25 mouse cellular contexts compared by ENCODE assay signal in genomic region chr3:29421634-29422033, GRCm38 (mm10).
DNase-seq lines count a peak whose midpoint lies in the region; ATAC-seq and TF ChIP-seq lines count a peak whose summit lies in the region.
"Had no signal": no experiment of that assay in that cellular context is flagged by ENCODE, and none has a peak within 500 bp of the region (broad histone marks: within the 10 kb centered on the region; RNA-seq: fewer than 3 reads in every experiment).

No protein-coding gene starts in this region.

- no peaks in the 10 kb centered on the region for H3K4me1 ChIP-seq in forebrain, embryonic 14.5 days (ENCODE audit: control insufficient read depth, insufficient read depth, low read length)
- H3K4me1 ChIP-seq in forebrain, embryonic 11.5 days (replicated peaks; ENCODE audit: control insufficient read depth, insufficient read depth, low read length), result no peaks in the 10 kb centered on the region
- H3K4me1 ChIP-seq in forebrain, postnatal 0 days (ENCODE audit: insufficient read depth), result no peaks in the 10 kb centered on the region
- no peaks in the 10 kb centered on the region for H3K4me1 ChIP-seq in forebrain, embryonic 12.5 days
- H3K4me1 ChIP-seq: embryonic facial prominence, embryonic 13.5 days; embryonic facial prominence, embryonic 15.5 days; forebrain, embryonic 13.5 days had no signal

- H3K27ac ChIP-seq in forebrain, embryonic 14.5 days (ENCODE audit: low read depth, low read length), result no peak overlapping the region
- no peak overlapping the region for H3K27ac ChIP-seq in forebrain, embryonic 11.5 days (ENCODE audit: low read depth, low read length)
- no peak overlapping the region for H3K27ac ChIP-seq in forebrain, postnatal 0 days (ENCODE audit: low read depth, low read length)
- no peak overlapping the region for H3K27ac ChIP-seq in forebrain, embryonic 12.5 days
- H3K27ac ChIP-seq: embryonic facial prominence, embryonic 13.5 days; embryonic facial prominence, embryonic 15.5 days; forebrain, embryonic 13.5 days had no signal

- H3K36me3 ChIP-seq in forebrain, embryonic 14.5 days (ENCODE audit: control insufficient read depth, insufficient read depth, low read length), result no peaks in the 10 kb centered on the region
- H3K36me3 ChIP-seq in forebrain, embryonic 11.5 days (ENCODE audit: control insufficient read depth, insufficient read depth, low read length), result no peaks in the 10 kb centered on the region
- no peaks in the 10 kb centered on the region for H3K36me3 ChIP-seq in forebrain, postnatal 0 days (ENCODE audit: insufficient read depth)
- no peaks in the 10 kb centered on the region for H3K36me3 ChIP-seq in forebrain, embryonic 12.5 days (replicated peaks)
- H3K36me3 ChIP-seq: embryonic facial prominence, embryonic 13.5 days; embryonic facial prominence, embryonic 15.5 days; G1E had no signal

- no peak overlapping the region for H3K4me2 ChIP-seq in forebrain, embryonic 14.5 days (ENCODE audit: low read length)
- H3K4me2 ChIP-seq in forebrain, embryonic 11.5 days (ENCODE audit: low read depth, low read length, severe bottlenecking), result no peak overlapping the region
- no peak overlapping the region for H3K4me2 ChIP-seq in forebrain, postnatal 0 days (ENCODE audit: low read depth)
- H3K4me2 ChIP-seq in forebrain, embryonic 12.5 days, result no peak overlapping the region
- H3K4me2 ChIP-seq: embryonic facial prominence, embryonic 13.5 days; embryonic facial prominence, embryonic 15.5 days; forebrain, embryonic 13.5 days had no signal

- no peaks in the 10 kb centered on the region for H3K27me3 ChIP-seq in forebrain, embryonic 14.5 days (replicated peaks; ENCODE audit: control insufficient read depth, insufficient read depth, low read length)
- no peaks in the 10 kb centered on the region for H3K27me3 ChIP-seq in forebrain, embryonic 11.5 days (ENCODE audit: control insufficient read depth, insufficient read depth, low read length)
- no peaks in the 10 kb centered on the region for H3K27me3 ChIP-seq in forebrain, postnatal 0 days (ENCODE audit: insufficient read depth, low read length)
- H3K27me3 ChIP-seq in forebrain, embryonic 12.5 days, result no peaks in the 10 kb centered on the region
- H3K27me3 ChIP-seq: CH12.LX; embryonic facial prominence, embryonic 13.5 days; embryonic facial prominence, embryonic 15.5 days; forebrain, embryonic 13.5 days had no signal

- H3K9ac ChIP-seq in forebrain, embryonic 14.5 days (ENCODE audit: low read length), result no peak overlapping the region
- H3K9ac ChIP-seq in forebrain, embryonic 11.5 days (ENCODE audit: low read length), result no peak overlapping the region
- H3K9ac ChIP-seq in forebrain, postnatal 0 days, result no peak overlapping the region
- H3K9ac ChIP-seq in forebrain, embryonic 12.5 days, result no peak overlapping the region
- H3K9ac ChIP-seq: embryonic facial prominence, embryonic 13.5 days; embryonic facial prominence, embryonic 15.5 days; forebrain, embryonic 13.5 days had no signal

- H3K9me3 ChIP-seq in forebrain, embryonic 14.5 days (replicated peaks; ENCODE audit: control insufficient read depth, low read length), result no peaks in the 10 kb centered on the region
- H3K9me3 ChIP-seq in forebrain, embryonic 11.5 days (ENCODE audit: control insufficient read depth, low read length), result no peaks in the 10 kb centered on the region
- no peaks in the 10 kb centered on the region for H3K9me3 ChIP-seq in forebrain, postnatal 0 days (ENCODE audit: low read length)
- H3K9me3 ChIP-seq in forebrain, embryonic 12.5 days, result no peaks in the 10 kb centered on the region
- H3K9me3 ChIP-seq: embryonic facial prominence, embryonic 13.5 days; embryonic facial prominence, embryonic 15.5 days; forebrain, embryonic 13.5 days; G1E had no signal

- DNase-seq in forebrain, embryonic 14.5 days (ENCODE audit: low spot score), result peak; percentile 13
- no peak for DNase-seq in forebrain, embryonic 11.5 days (ENCODE audit: low spot score)
- DNase-seq in forebrain, postnatal 0 days, result peak; percentile 67
- no peak for DNase-seq in adrenal gland, adult 18-20 months (ENCODE audit: low spot score in 2 of 2)
- DNase-seq: adrenal gland, adult 2 months; adrenal gland, postnatal 10 days; adrenal gland, postnatal 25 days; B cell, adult 2 months; cerebellum, adult 11 months; cerebellum, adult 18-20 months; cerebellum, adult 8-10 months; cerebellum, adult 9-11 months; cerebellum, postnatal 14 days; cerebellum, postnatal 36 days; embryo, embryonic 11 days had no signal

- TF ChIP-seq CTCF in forebrain, postnatal 0 days (IDR thresholded peaks at IDR 0.05; ENCODE audit: low read depth), result no peak

- 89% methylated on average over 2 of the region's 2 CpGs for whole genome bisulfite sequencing in forebrain, embryonic 14.5 days
- 88% methylated on average over 2 of the region's 2 CpGs for WGBS in forebrain, embryonic 11.5 days
- 64% methylated on average over 2 of the region's 2 CpGs for WGBS in forebrain, postnatal 0 days
- WGBS in forebrain, embryonic 12.5 days, result 93% methylated on average over 2 of the region's 2 CpGs

- H3K4me3 ChIP-seq in forebrain, embryonic 14.5 days (ENCODE audit: low read depth, low read length), result no peak overlapping the region
- no peak overlapping the region for H3K4me3 ChIP-seq in forebrain, embryonic 11.5 days (ENCODE audit: low read depth, low read length)
- H3K4me3 ChIP-seq in forebrain, postnatal 0 days (ENCODE audit: low read depth, low read length), result no peak overlapping the region
- no peak overlapping the region for H3K4me3 ChIP-seq in forebrain, embryonic 12.5 days (replicated peaks)
- H3K4me3 ChIP-seq: embryonic facial prominence, embryonic 13.5 days; embryonic facial prominence, embryonic 15.5 days; erythroblast, embryonic 14.5 days; forebrain, embryonic 13.5 days had no signal

- no peak for ATAC-seq in forebrain, embryonic 14.5 days
- ATAC-seq in forebrain, embryonic 11.5 days (replicated peaks; ENCODE audit: low FRiP score), result no peak
- peak; percentile 42 for ATAC-seq in forebrain, postnatal 0 days
- no peak for ATAC-seq in forebrain, embryonic 12.5 days (ENCODE audit: low FRiP score)
- ATAC-seq: activated CD4-positive, CD25-positive, alpha-beta regulatory T cell, adult 4 months; CD4-positive, CD25-positive, alpha-beta regulatory T cell, adult 4 months; forebrain, embryonic 13.5 days; Patski had no signal

Comparison
In these comparisons a context has a peak if more than half of its experiments do, and no peak if none do; other contexts are left out.
1. DNase-seq: peak in forebrain, embryonic 14.5 days (single experiment) and forebrain, postnatal 0 days (single experiment); none in forebrain, embryonic 11.5 days (single experiment) and adrenal gland, adult 18-20 months (0 of 2).